In genomic region chr10:24926962-24927720, GRCm38 (mm10) we compare ENCODE assay signal across 9 mouse cellular contexts. TPM values are rescaled to one million over a fixed set of nuclear protein-coding genes. Genes with fewer than 3 reads are reported as not detected.
DNase-seq lines count a peak whose midpoint lies in the region; ATAC-seq and TF ChIP-seq lines count a peak whose summit lies in the region.
"Had no signal": no experiment of that assay in that cellular context is flagged by ENCODE, and none has a peak within 500 bp of the region (broad histone marks: within the 10 kb centered on the region; RNA-seq: fewer than 3 reads in every experiment).

TSS of gene Arg1 (minus strand) at chr10:24927484.

- no peaks in the 10 kb centered on the region for H3K27me3 ChIP-seq in forebrain, postnatal 0 days (ENCODE audit: insufficient read depth, low read length)
- H3K27me3 ChIP-seq in forebrain, embryonic 15.5 days, result no peaks in the 10 kb centered on the region
- H3K27me3 ChIP-seq in liver, embryonic 14.5 days (ENCODE audit: control insufficient read depth, insufficient read depth, low read length), result no peaks in the 10 kb centered on the region

- H3K27ac ChIP-seq in forebrain, postnatal 0 days (ENCODE audit: low read depth, low read length), result no peak within 1 kb of the TSS
- no peak within 1 kb of the TSS for H3K27ac ChIP-seq in forebrain, embryonic 15.5 days (replicated peaks)
- no peak within 1 kb of the TSS for H3K27ac ChIP-seq in liver, embryonic 14.5 days

- H3K4me2 ChIP-seq in forebrain, postnatal 0 days (ENCODE audit: low read depth), result no peak within 1 kb of the TSS
- no peak within 1 kb of the TSS for H3K4me2 ChIP-seq in forebrain, embryonic 15.5 days (replicated peaks)
- peak within 1 kb of the TSS; percentile 33 for H3K4me2 ChIP-seq in liver, embryonic 14.5 days (ENCODE audit: low read depth)

- peak; percentile 27 for DNase-seq in forebrain, postnatal 0 days
- peak; percentile 60 for DNase-seq in 3T3-L1 (ENCODE audit: low read depth, low spot score)
- peak; percentile 93 for DNase-seq in forelimb bud, embryonic 11.5 days (ENCODE audit: low read depth, low spot score)
- no peak for DNase-seq in liver, embryonic 14.5 days (ENCODE audit: low read depth in 3 of 3, low spot score in 3 of 3)
- DNase-seq in left cerebral cortex, adult 8-10 months (ENCODE audit: low spot score in 2 of 2), result no peak

- H3K4me1 ChIP-seq in forebrain, postnatal 0 days (ENCODE audit: insufficient read depth), result 0 out of 2 replicates have a peak, but pooled peaks cover 4% of the 10 kb centered on the region
- no peaks in the 10 kb centered on the region for H3K4me1 ChIP-seq in forebrain, embryonic 15.5 days
- 0 out of 4 replicates have a peak, but pooled peaks cover 0 to 1% of the 10 kb centered on the region in 2 experiments for H3K4me1 ChIP-seq in liver, embryonic 14.5 days (replicated peaks; ENCODE audit: control insufficient read depth in 2 of 2, insufficient read depth in 2 of 2, low read length in 1 of 2)

- ATAC-seq in forebrain, postnatal 0 days, result no peak
- no peak for ATAC-seq in forebrain, embryonic 15.5 days (replicated peaks)
- ATAC-seq in liver, embryonic 14.5 days (ENCODE audit: insufficient read depth), result no peak
- ATAC-seq in megakaryocyte progenitor cell, adult 5-6 weeks (replicated peaks; ENCODE audit: poor library complexity), result no peak
- ATAC-seq in granulocyte monocyte progenitor cell, adult 5-6 weeks (replicated peaks; ENCODE audit: poor library complexity, severe bottlenecking), result no peak

- H3K36me3 ChIP-seq in forebrain, postnatal 0 days (ENCODE audit: insufficient read depth), result no peaks in the 10 kb centered on the region
- H3K36me3 ChIP-seq in forebrain, embryonic 15.5 days, result no peaks in the 10 kb centered on the region
- H3K36me3 ChIP-seq in liver, embryonic 14.5 days (replicated peaks; ENCODE audit: control insufficient read depth, insufficient read depth, low read depth), result no peaks in the 10 kb centered on the region

- no peak for TF ChIP-seq EP300 in liver, embryonic 14.5 days (IDR thresholded peaks at IDR 0.05; ENCODE audit: low read depth)

- 70% methylated on average over 14 of the region's 14 CpGs for WGBS in forebrain, postnatal 0 days
- 66% methylated on average over 14 of the region's 14 CpGs for whole genome bisulfite sequencing in forebrain, embryonic 15.5 days
- WGBS in liver, embryonic 14.5 days (ENCODE audit: insufficient replicate concordance), result 58% methylated on average over 14 of the region's 14 CpGs

- H3K4me3 ChIP-seq in forebrain, postnatal 0 days (ENCODE audit: low read depth, low read length), result no peak within 1 kb of the TSS
- no peak within 1 kb of the TSS for H3K4me3 ChIP-seq in forebrain, embryonic 15.5 days
- H3K4me3 ChIP-seq in liver, embryonic 14.5 days (ENCODE audit: insufficient read depth in 1 of 2, low read depth in 2 of 2, low read length in 2 of 2), result no peak within 1 kb of the TSS; a peak in 1 of 4 replicates

- H3K9me3 ChIP-seq in forebrain, postnatal 0 days (ENCODE audit: low read length), result no peaks in the 10 kb centered on the region
- H3K9me3 ChIP-seq in forebrain, embryonic 15.5 days, result no peaks in the 10 kb centered on the region
- no peaks in the 10 kb centered on the region for H3K9me3 ChIP-seq in liver, embryonic 14.5 days (ENCODE audit: control insufficient read depth, low read length)

- TF ChIP-seq CTCF in forebrain, postnatal 0 days (IDR thresholded peaks at IDR 0.05; ENCODE audit: low read depth), result no peak
- TF ChIP-seq CTCF in liver, embryonic 14.5 days (IDR thresholded peaks at IDR 0.05; ENCODE audit: low read depth), result no peak

- H3K9ac ChIP-seq in forebrain, postnatal 0 days, result no peak within 1 kb of the TSS
- H3K9ac ChIP-seq in forebrain, embryonic 15.5 days (replicated peaks), result no peak within 1 kb of the TSS
- no peak within 1 kb of the TSS for H3K9ac ChIP-seq in liver, embryonic 14.5 days (replicated peaks)

RNA-seq across cellular contexts. Expression of gene Arg1, which starts in this region (rescaled TPM):
- 1.1 and 2.1 TPM in 2 replicates for total RNA-seq in forebrain, postnatal 0 days (2014; rRNA removed)
- polyA plus RNA-seq in forebrain, postnatal 0 days (2015; fragmentation: Nextera tagmentation; extraction: Ambion mirVana), result 0.69 and 0.73 TPM in 2 replicates
- polyA plus RNA-seq in forebrain, embryonic 15.5 days (2015; fragmentation: Nextera tagmentation; extraction: Ambion mirVana), result 0.65 and 0.66 TPM in 2 replicates
- 4.6 and 7.9 TPM in 2 replicates for polyA plus RNA-seq in liver, embryonic 14.5 days (2012; rRNA removed)
- 21.7 and 25.2 TPM in 2 replicates for polyA plus RNA-seq in liver, embryonic 14.5 days (2014; fragmentation: Nextera tagmentation; extraction: Ambion mirVana)
- not detected in 2 replicates for total RNA-seq in megakaryocyte progenitor cell, adult 5-6 weeks (2015)
- total RNA-seq in megakaryocyte progenitor cell, adult 5-6 weeks (2017), result not detected in 2 replicates
- total RNA-seq in granulocyte monocyte progenitor cell, adult 5-6 weeks (2014; fragmentation: Nextera tagmentation), result not detected in 2 replicates
- total RNA-seq in granulocyte monocyte progenitor cell, adult 5-6 weeks (2017), result not detected in 2 replicates
- total RNA-seq in left cerebral cortex, adult 8-10 months (2022), result under 1 TPM in 3 of 4 experiments, not detected in 1; 0.23 to 0.65 (median 0.35) TPM
- total RNA-seq: hematopoietic stem cell, adult 5-6 weeks had no signal

Comparison
In these comparisons a context has a peak if more than half of its experiments do, and no peak if none do; other contexts are left out.
1. DNase-seq: peak in forebrain, postnatal 0 days (single experiment), 3T3-L1 (single experiment) and forelimb bud, embryonic 11.5 days (single experiment); none in liver, embryonic 14.5 days (0 of 3) and left cerebral cortex, adult 8-10 months (0 of 2).